Mouse (Mus musculus) stomach, embryonic 16.5 days (tissue): ENCODE measurements at regions not wholly inside any gene's neighbourhood (a gene's known extent, or its start where the extent isn't known, plus 50 kb on each side); places are given as distances from the start of the nearest gene placed in this dataset.

ENCODE experiments used
- ATAC-seq: fragments of 200-750 bp; cut with Nextera tagmentation; 2 replicates; pipeline ENCODE4 v1.8.0; 2017; ENCODE audit warnings: moderate number of reproducible peaks, moderate TSS enrichment; ENCODE audit not compliant: insufficient read depth, low FRiP score
- H3K27ac ChIP-seq: fragments of 300-500 bp; sonication (generic); 2 replicates; pipeline ENCODE4 v1.5.1; 2014; ENCODE audit warnings: low read length
- H3K27me3 ChIP-seq: fragments of 300-500 bp; sonication (generic); 2 replicates; pipeline ENCODE4 v1.6.1; 2014; ENCODE audit warnings: low read length, control low read depth, mixed read lengths; ENCODE audit not compliant: control insufficient read depth, insufficient read depth
- H3K36me3 ChIP-seq: fragments of 300-500 bp; sonication (generic); 2 replicates; pipeline ENCODE4 v1.6.1; 2014; ENCODE audit warnings: low read length; ENCODE audit not compliant: control insufficient read depth, insufficient read depth
- H3K4me1 ChIP-seq: fragments of 300-500 bp; sonication (generic); 2 replicates; pipeline ENCODE4 v1.6.1; 2014; ENCODE audit warnings: low read length, control low read depth, mixed read lengths; ENCODE audit not compliant: control insufficient read depth, insufficient read depth
- H3K4me2 ChIP-seq: fragments of 300-500 bp; sonication (generic); 2 replicates; pipeline ENCODE4 v1.6.1; 2014; ENCODE audit warnings: low read depth, low read length, mixed read lengths
- H3K4me3 ChIP-seq: fragments of 300-500 bp; sonication (generic); replicated peaks from 2 replicates; pipeline ENCODE4 v1.5.1; 2014; ENCODE audit warnings: mild to moderate bottlenecking, low read length
- H3K9ac ChIP-seq: fragments of 300-500 bp; sonication (generic); 2 replicates; pipeline ENCODE4 v1.6.1; 2014; ENCODE audit warnings: low read length
- H3K9me3 ChIP-seq: fragments of 300-500 bp; sonication (generic); replicated peaks from 2 replicates; pipeline ENCODE4 v1.6.1; 2016; ENCODE audit warnings: low read length, control low read depth; ENCODE audit not compliant: control insufficient read depth
- WGBS: fragments of 180-500 bp; shearing (Covaris S2); extraction: QIAGEN DNeasy Blood & Tissue Kit; methylation state at CpG from one replicate; pipeline ENCODE4 v1.1.7; 2014; 5-methylcytosine and 5-hydroxymethylcytosine counted together

DNA sequence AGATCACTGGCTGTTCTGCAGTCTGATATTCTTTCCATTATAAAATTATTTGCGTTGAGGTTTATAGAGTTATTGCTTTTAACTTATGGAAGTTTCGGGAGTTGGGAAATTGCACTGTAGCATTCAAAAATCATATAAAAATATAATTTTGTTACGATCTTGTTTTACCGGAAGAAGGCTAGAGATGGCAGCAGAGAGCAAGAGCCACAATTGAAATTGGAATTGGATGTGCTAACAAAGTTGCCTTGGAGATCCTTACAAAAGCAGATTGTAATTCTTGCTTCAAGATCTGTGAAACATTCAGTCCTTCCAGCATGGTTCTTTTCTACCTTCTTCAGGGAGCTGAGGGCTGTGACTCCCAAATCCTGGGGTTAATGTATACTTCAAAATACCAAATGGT lies 514.4 kb downstream of the Tox3 start:
- Histone ChIP-seq H3K27ac (no peak overlapping the region), H3K4me2 (no peak overlapping the region), H3K36me3 (no peaks in the 10 kb centered on the region), H3K4me3 (no peak overlapping the region), H3K4me1 (no peaks in the 10 kb centered on the region), H3K9ac (no peak overlapping the region), H3K27me3 (no peaks in the 10 kb centered on the region), H3K9me3 (peaks cover 4% of the 10 kb centered on the region; the same call in 1 of the 2 replicates)
- 72% methylated on average over 4 of the region's 4 CpGs for WGBS
- no peak for ATAC-seq

GRCm38 (mm10) chr8:89824586-89824985 lies 523.6 kb downstream of the Tox3 start:
- 48% methylated on average over 3 of the region's 3 CpGs for WGBS
- ATAC-seq, result no peak

DNA sequence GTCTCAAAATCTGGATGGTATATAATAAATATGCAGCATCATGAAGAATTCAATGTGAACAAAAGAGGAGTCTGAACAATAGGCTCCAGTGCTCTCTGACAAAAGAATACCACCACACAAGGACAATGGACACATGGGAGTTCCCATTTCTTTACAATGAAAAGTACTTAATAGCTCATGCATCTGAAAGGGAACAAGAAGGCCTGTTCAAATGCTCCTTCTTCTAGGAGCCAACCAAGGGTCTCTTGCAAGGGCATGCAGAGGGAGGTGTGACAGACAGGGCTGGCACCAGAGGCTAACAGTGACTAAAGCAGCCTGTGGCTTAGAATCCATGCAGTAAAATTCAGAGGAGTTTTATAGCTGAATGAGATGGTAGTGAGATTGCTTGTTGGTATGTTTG lies 524.5 kb downstream of the Tox3 start:
- Histone ChIP-seq H3K36me3 (no peaks in the 10 kb centered on the region), H3K4me3 (no peak overlapping the region), H3K27me3 (no peaks in the 10 kb centered on the region), H3K27ac (no peak overlapping the region), H3K4me2 (no peak overlapping the region), H3K4me1 (no peaks in the 10 kb centered on the region), H3K9me3 (no peaks in the 10 kb centered on the region), H3K9ac (no peak overlapping the region)
- no peak for ATAC-seq

More at GRCm38 (mm10) chr8:89824586-89824985, 523.6 kb downstream of the Tox3 start:
- Histone ChIP-seq H3K27me3 (no peaks in the 10 kb centered on the region), H3K4me1 (no peaks in the 10 kb centered on the region), H3K36me3 (no peaks in the 10 kb centered on the region), H3K4me2 (no peak overlapping the region), H3K4me3 (no peak overlapping the region), H3K9ac (no peak overlapping the region), H3K9me3 (no peaks in the 10 kb centered on the region), H3K27ac (no peak overlapping the region)

DNA sequence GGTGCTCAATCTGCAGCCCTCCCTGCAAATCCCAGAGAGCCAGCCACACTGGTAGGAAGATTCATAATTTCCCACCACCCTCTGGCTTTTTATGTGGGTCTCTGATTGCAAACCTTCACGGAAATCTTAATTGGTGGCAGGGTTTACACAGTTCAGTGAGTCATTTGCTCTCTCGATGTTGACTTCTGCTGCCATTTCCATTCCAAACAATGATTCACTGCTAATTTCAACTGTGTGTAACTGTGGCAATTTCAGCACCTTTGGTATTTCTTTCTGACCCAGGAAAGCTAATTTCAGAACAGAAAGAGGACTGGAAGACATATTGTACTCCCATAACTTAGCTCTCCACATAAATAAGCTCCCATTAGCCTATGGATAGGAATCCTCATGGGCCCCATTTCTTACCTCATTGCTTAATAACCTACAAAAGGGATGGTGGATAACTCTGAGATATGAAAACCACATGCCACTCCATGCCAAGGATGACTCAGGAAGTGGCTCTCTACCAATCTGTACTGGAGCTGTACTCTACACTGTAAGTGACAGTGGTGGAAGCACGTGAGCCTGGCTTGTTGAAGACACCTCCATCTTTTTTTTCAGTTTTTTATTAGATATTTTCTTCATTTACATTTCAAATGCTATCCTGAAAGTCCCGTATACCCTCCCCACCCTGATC lies 536.0 kb downstream of the Tox3 start:
- H3K4me3 ChIP-seq, result no peak overlapping the region
- 77% methylated on average over 4 of the region's 4 CpGs for WGBS
- H3K9ac ChIP-seq, result no peak overlapping the region
- no peaks in the 10 kb centered on the region for H3K9me3 ChIP-seq
- no peaks in the 10 kb centered on the region for H3K27me3 ChIP-seq
- ATAC-seq, result no peak
- H3K27ac ChIP-seq, result no peak overlapping the region
- H3K36me3 ChIP-seq, result no peaks in the 10 kb centered on the region
- no peak overlapping the region for H3K4me2 ChIP-seq
- H3K4me1 ChIP-seq, result no peaks in the 10 kb centered on the region

- Histone ChIP-seq H3K27me3 (peaks cover 3% of the 10 kb centered on the region; the same call in 1 of the 2 replicates), H3K27ac (no peak overlapping the region), H3K9me3 (no peaks in the 10 kb centered on the region), H3K4me3 (no peak overlapping the region), H3K36me3 (no peaks in the 10 kb centered on the region), H3K9ac (no peak overlapping the region), H3K4me2 (no peak overlapping the region), H3K4me1 (no peaks in the 10 kb centered on the region)
- ATAC-seq, result no peak
- WGBS, result 69% methylated on average over 10 of the region's 10 CpGs
Observed at GRCm38 (mm10) chr8:89788296-89788695, 559.8 kb downstream of the Tox3 start.

- no peak for ATAC-seq
- Histone ChIP-seq H3K9me3 (no peaks in the 10 kb centered on the region), H3K27ac (no peak overlapping the region), H3K4me1 (no peaks in the 10 kb centered on the region), H3K36me3 (no peaks in the 10 kb centered on the region), H3K4me3 (no peak overlapping the region), H3K4me2 (no peak overlapping the region), H3K27me3 (peaks cover 3% of the 10 kb centered on the region; the same call in 1 of the 2 replicates), H3K9ac (no peak overlapping the region)
- 63% methylated on average over 17 of the region's 17 CpGs for WGBS
Observed at GRCm38 (mm10) chr8:89787050-89787905, 560.9 kb downstream of the Tox3 start.

- Histone ChIP-seq H3K36me3 (no peaks in the 10 kb centered on the region), H3K4me3 (no peak overlapping the region), H3K27me3 (peaks cover 3% of the 10 kb centered on the region; the same call in 1 of the 2 replicates), H3K4me2 (no peak overlapping the region), H3K9me3 (no peaks in the 10 kb centered on the region), H3K4me1 (no peaks in the 10 kb centered on the region), H3K9ac (no peak overlapping the region), H3K27ac (no peak overlapping the region)
- no peak for ATAC-seq
- 16% methylated on average over 7 of the region's 7 CpGs for WGBS
Observed at GRCm38 (mm10) chr8:89785011-89785410, 563.1 kb downstream of the Tox3 start.

DNA sequence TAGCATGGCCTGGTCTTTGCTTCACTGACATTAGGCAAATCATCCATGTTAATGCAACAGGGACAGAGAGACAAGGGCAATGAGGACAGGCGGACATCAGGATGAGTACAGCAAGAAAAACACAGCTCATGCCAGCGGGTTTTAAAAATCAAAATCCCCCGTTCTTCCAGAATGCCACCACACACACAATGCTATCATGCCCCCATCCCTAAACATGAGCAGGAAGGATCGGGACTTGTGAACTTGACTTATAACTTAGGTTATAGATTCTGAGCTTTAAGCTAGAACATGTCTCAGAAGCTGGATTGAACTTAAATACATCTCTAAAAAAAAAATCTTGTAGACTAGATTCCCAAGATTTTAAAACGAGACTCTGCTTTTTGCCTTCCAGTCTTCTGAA lies 564.8 kb downstream of the Tox3 start:
- Histone ChIP-seq H3K9me3 (no peaks in the 10 kb centered on the region), H3K4me3 (no peak overlapping the region), H3K36me3 (no peaks in the 10 kb centered on the region), H3K9ac (no peak overlapping the region), H3K27me3 (peaks cover 3% of the 10 kb centered on the region; the same call in 1 of the 2 replicates), H3K4me2 (no peak overlapping the region), H3K4me1 (no peaks in the 10 kb centered on the region), H3K27ac (no peak overlapping the region)
- WGBS, result 82% methylated on average over 5 of the region's 5 CpGs
- ATAC-seq, result no peak

GRCm38 (mm10) chr8:89766387-89766786 lies 581.8 kb downstream of the Tox3 start:
- H3K4me3 ChIP-seq, result no peak overlapping the region
- no peak overlapping the region for H3K27ac ChIP-seq
- no peak overlapping the region for H3K4me2 ChIP-seq
- H3K9me3 ChIP-seq, result no peaks in the 10 kb centered on the region
- WGBS, result 46% methylated on average over 4 of the region's 4 CpGs
- H3K9ac ChIP-seq, result no peak overlapping the region
- H3K27me3 ChIP-seq, result no peaks in the 10 kb centered on the region
- no peak for ATAC-seq
- H3K4me1 ChIP-seq, result no peaks in the 10 kb centered on the region
- H3K36me3 ChIP-seq, result no peaks in the 10 kb centered on the region
